Mouse (Mus musculus) thymus, postnatal 14 days (tissue): ENCODE results near the gene Klk8.

ENCODE experiments used
- DNase-seq: peaks from one replicate; pipeline ENCODE4 v3.0.0; 2021

Gene Klk8

GRCm38 (mm10) chr7:43796355-43796754, 1.0 kb upstream of the Klk8 start:
- no peak for DNase-seq

- DNase-seq, result peak; percentile 48
These were observed 576 bp downstream of the Klk8 start for GRCm38 (mm10) chr7:43797844-43798462.

- DNase-seq, result no peak
These were observed 2.5 kb downstream of the Klk8 start for GRCm38 (mm10) chr7:43799876-43800275.

GRCm38 (mm10) chr7:43810994-43811393, 13.6 kb downstream of the Klk8 start, which contains the start of gene Klk7:
TSS of gene Klk7 (plus strand) at chr7:43811294.
- DNase-seq, result no peak

- DNase-seq, result no peak
These were observed 17.8 kb downstream of the Klk8 start for GRCm38 (mm10) chr7:43815211-43815610.

GRCm38 (mm10) chr7:43816746-43817145, 19.4 kb downstream of the Klk8 start:
- DNase-seq, result no peak

GRCm38 (mm10) chr7:43821581-43821980, 24.2 kb downstream of the Klk8 start:
- DNase-seq, result no peak

- DNase-seq, result no peak
These were observed 26.8 kb downstream of the Klk8 start, which contains the start of gene Klk6 for GRCm38 (mm10) chr7:43824199-43824598. TSS of gene Klk6 (plus strand) at chr7:43824499.

GRCm38 (mm10) chr7:43826056-43826455, 28.7 kb downstream of the Klk8 start:
- no peak for DNase-seq

GRCm38 (mm10) chr7:43827706-43828105, 30.3 kb downstream of the Klk8 start:
- no peak for DNase-seq

GRCm38 (mm10) chr7:43829006-43829405, 31.6 kb downstream of the Klk8 start:
- no peak for DNase-seq

GRCm38 (mm10) chr7:43841701-43842100, 44.3 kb downstream of the Klk8 start, which contains the start of gene Klk5:
TSS of gene Klk5 (plus strand) at chr7:43841971.
- no peak for DNase-seq

- DNase-seq, result no peak
These were observed 46.4 kb downstream of the Klk8 start for GRCm38 (mm10) chr7:43843801-43844200.

- no peak for DNase-seq
These were observed 54.2 kb downstream of the Klk8 start for GRCm38 (mm10) chr7:43851616-43852015.
